Mouse (Mus musculus) hindbrain, embryonic 16.5 days (tissue): ENCODE data around the gene Ly6g6c. TPM values are rescaled to one million over a fixed set of nuclear protein-coding genes. Genes with fewer than 3 reads are reported as not detected.

Experiments used
- ATAC-seq: fragments of 200-750 bp; cut with Nextera tagmentation; 2 replicates; pipeline ENCODE4 v1.8.0; 2017; ENCODE audit warnings: moderate TSS enrichment, moderate library complexity
- H3K27ac ChIP-seq: fragments of 300-500 bp; sonication (generic); 2 replicates; pipeline ENCODE4 v1.5.1; 2014; ENCODE audit warnings: low read depth, mild to moderate bottlenecking, control low read depth, low read length, moderate library complexity
- H3K27me3 ChIP-seq: fragments of 300-500 bp; sonication (generic); replicated peaks from 2 replicates; pipeline ENCODE4 v1.6.1; 2014; ENCODE audit warnings: low read length; ENCODE audit not compliant: control insufficient read depth, insufficient read depth
- H3K36me3 ChIP-seq: fragments of 300-500 bp; sonication (generic); 2 replicates; pipeline ENCODE4 v1.6.1; 2014; ENCODE audit warnings: mild to moderate bottlenecking, low read length, moderate library complexity, mixed read lengths; ENCODE audit not compliant: control insufficient read depth, insufficient read depth
- H3K4me1 ChIP-seq: fragments of 300-500 bp; sonication (generic); 2 replicates; pipeline ENCODE4 v1.6.1; 2014; ENCODE audit warnings: low read depth, low read length; ENCODE audit not compliant: control insufficient read depth, insufficient read depth
- H3K4me2 ChIP-seq: fragments of 300-500 bp; sonication (generic); 2 replicates; pipeline ENCODE4 v1.6.1; 2014; ENCODE audit warnings: mild to moderate bottlenecking, low read length, control low read depth, moderate library complexity
- H3K4me3 ChIP-seq: fragments of 300-500 bp; sonication (generic); 2 replicates; pipeline ENCODE4 v1.5.1; 2014; ENCODE audit warnings: mild to moderate bottlenecking, low read length, control low read depth, moderate library complexity
- H3K9ac ChIP-seq: fragments of 300-500 bp; sonication (generic); 2 replicates; pipeline ENCODE4 v1.6.1; 2014; ENCODE audit warnings: low read depth, mild to moderate bottlenecking, control low read depth, low read length, moderate library complexity
- H3K9me3 ChIP-seq: fragments of 300-500 bp; sonication (generic); 2 replicates; pipeline ENCODE4 v1.6.1; 2014; ENCODE audit warnings: mild to moderate bottlenecking, low read length, moderate library complexity; ENCODE audit not compliant: control insufficient read depth
- WGBS: fragments of 180-500 bp; shearing (Covaris S2); extraction: QIAGEN DNeasy Blood & Tissue Kit; methylation state at CpG from one replicate; pipeline ENCODE4 v1.1.7; 2014; 5-methylcytosine and 5-hydroxymethylcytosine counted together
- polyA plus RNA-seq: library from polyadenylated mRNA; unstranded; fragments of >200 nt; fragmentation: Nextera tagmentation; extraction: Ambion mirVana; gene quantifications from 2 replicates; pipeline ENCODE4 v1.2.1, GENCODE M21; 2015

Ly6g6c gene
- polyA plus RNA-seq, 1 experiment from 2014 or later: not detected

GRCm38 (mm10) chr17:35050126-35050750, 14.9 kb upstream of the Ly6g6c start:
- ATAC-seq: no peak

GRCm38 (mm10) chr17:35051156-35052086, 13.8 kb upstream of the Ly6g6c start:
- peak overlapping the region; percentile 68 for H3K9ac ChIP-seq
- WGBS: 4% methylated on average over 21 of the region's 21 CpGs
- ATAC-seq: peak; percentile 29; the same call in 1 of the 2 replicates

More at GRCm38 (mm10) chr17:35050126-35050750, 14.9 kb upstream of the Ly6g6c start:
- Histone ChIP-seq H3K9me3 (no peaks in the 10 kb centered on the region), H3K27ac (peak overlapping the region; percentile 91), H3K4me2 (peak overlapping the region; percentile 64), H3K27me3 (no peaks in the 10 kb centered on the region), H3K36me3 (peaks cover 6% of the 10 kb centered on the region), H3K9ac (peak overlapping the region; percentile 68), H3K4me3 (peak overlapping the region; percentile 43), H3K4me1 (peaks cover 10% of the 10 kb centered on the region)
- 1% methylated on average over 27 of the region's 27 CpGs for WGBS

GRCm38 (mm10) chr17:35052271-35052798, 12.9 kb upstream of the Ly6g6c start:
- WGBS: 70% methylated on average over 12 of the region's 12 CpGs
- no peaks in the 10 kb centered on the region for H3K27me3 ChIP-seq
- peak overlapping the region; percentile 68 for H3K9ac ChIP-seq
- peaks cover 10% of the 10 kb centered on the region for H3K4me1 ChIP-seq
- H3K36me3 ChIP-seq: peaks cover 6% of the 10 kb centered on the region
- ATAC-seq: no peak
- peak overlapping the region; percentile 43; the same call in 1 of the 2 replicates for H3K4me3 ChIP-seq
- H3K4me2 ChIP-seq: peak overlapping the region; percentile 64
- peak overlapping the region; percentile 66 for H3K27ac ChIP-seq
- H3K9me3 ChIP-seq: no peaks in the 10 kb centered on the region

More at GRCm38 (mm10) chr17:35051156-35052086, 13.8 kb upstream of the Ly6g6c start:
- Histone ChIP-seq H3K27me3 (no peaks in the 10 kb centered on the region), H3K4me2 (peak overlapping the region; percentile 64), H3K9me3 (no peaks in the 10 kb centered on the region), H3K4me1 (peaks cover 10% of the 10 kb centered on the region), H3K27ac (peak overlapping the region; percentile 85), H3K4me3 (peak overlapping the region; percentile 43), H3K36me3 (peaks cover 6% of the 10 kb centered on the region)

GRCm38 (mm10) chr17:35055691-35056495, 9.3 kb upstream of the Ly6g6c start:
- WGBS: 93% methylated on average over 7 of the region's 7 CpGs
- H3K4me2 ChIP-seq: no peak overlapping the region
- H3K27ac ChIP-seq: no peak overlapping the region
- H3K36me3 ChIP-seq: peaks cover 8% of the 10 kb centered on the region
- no peak overlapping the region for H3K9ac ChIP-seq
- ATAC-seq: no peak
- H3K4me1 ChIP-seq: peaks cover 18% of the 10 kb centered on the region
- no peak overlapping the region for H3K4me3 ChIP-seq
- H3K27me3 ChIP-seq: no peaks in the 10 kb centered on the region
- H3K9me3 ChIP-seq: no peaks in the 10 kb centered on the region

- no peak overlapping the region for H3K27ac ChIP-seq
- no peaks in the 10 kb centered on the region for H3K9me3 ChIP-seq
- H3K9ac ChIP-seq: no peak overlapping the region
- no peak overlapping the region for H3K4me3 ChIP-seq
- no peak for ATAC-seq
- no peaks in the 10 kb centered on the region for H3K27me3 ChIP-seq
- H3K36me3 ChIP-seq: peaks cover 15% of the 10 kb centered on the region
- no peak overlapping the region for H3K4me2 ChIP-seq
- H3K4me1 ChIP-seq: peaks cover 14% of the 10 kb centered on the region
- WGBS: 74% methylated on average over 3 of the region's 3 CpGs
Observed at GRCm38 (mm10) chr17:35057090-35057489, 8.1 kb upstream of the Ly6g6c start.

- H3K36me3 ChIP-seq: peaks cover 19% of the 10 kb centered on the region
- peaks cover 3% of the 10 kb centered on the region for H3K27me3 ChIP-seq
- H3K9me3 ChIP-seq: no peaks in the 10 kb centered on the region
- WGBS: 66% methylated on average over 9 of the region's 9 CpGs
- peak overlapping the region; percentile 94 for H3K4me2 ChIP-seq
- H3K27ac ChIP-seq: no peak overlapping the region
- peak overlapping the region; percentile 82 for H3K4me3 ChIP-seq
- peak; percentile 24 for ATAC-seq
- peak overlapping the region; percentile 86 for H3K9ac ChIP-seq
- peaks cover 14% of the 10 kb centered on the region for H3K4me1 ChIP-seq
Observed at GRCm38 (mm10) chr17:35058316-35058715, 6.9 kb upstream of the Ly6g6c start.

- peak within 1 kb of the TSS; percentile 89 for H3K27ac ChIP-seq
- whole genome bisulfite sequencing: 0% methylated on average over 57 of the region's 57 CpGs
- H3K9me3 ChIP-seq: no peaks in the 10 kb centered on the region
- H3K4me2 ChIP-seq: peak within 1 kb of the TSS; percentile 94
- peak; percentile 91 for ATAC-seq
- H3K27me3 ChIP-seq: peaks cover 9% of the 10 kb centered on the region
- H3K36me3 ChIP-seq: peaks cover 16% of the 10 kb centered on the region
- H3K4me1 ChIP-seq: peaks cover 14% of the 10 kb centered on the region
- peak within 1 kb of the TSS; percentile 86 for H3K9ac ChIP-seq
- peak within 1 kb of the TSS; percentile 82 for H3K4me3 ChIP-seq
Observed at GRCm38 (mm10) chr17:35058911-35059892, 6.0 kb upstream of the Ly6g6c start, which contains the start of gene Ddah2. Ddah2 (plus strand) TSS chr17:35059035.

GRCm38 (mm10) chr17:35060071-35060470, 5.1 kb upstream of the Ly6g6c start:
- 25% methylated on average over 14 of the region's 14 CpGs for WGBS
- Histone ChIP-seq H3K9ac (peak overlapping the region; percentile 86), H3K4me2 (peak overlapping the region; percentile 94), H3K36me3 (peaks cover 14% of the 10 kb centered on the region), H3K27ac (no peak overlapping the region; the same call in 1 of the 2 replicates), H3K27me3 (peaks cover 12% of the 10 kb centered on the region), H3K4me1 (peaks cover 19% of the 10 kb centered on the region), H3K4me3 (peak overlapping the region; percentile 82), H3K9me3 (no peaks in the 10 kb centered on the region)
- ATAC-seq: no peak
